Mouse (Mus musculus): ENCODE results near the gene Zfp943. TPM values are rescaled to one million over a fixed set of nuclear protein-coding genes. Genes with fewer than 3 reads are reported as not detected.

Zfp943 gene
- 10.5 TPM for polyA plus RNA-seq (2017; shearing (Covaris generic))

GRCm38 (mm10) chr17:21962107-21962907, at the start of gene Zfp943, which contains the start of gene Zfp942:
Gene Zfp943, plus strand, starts transcription at chr17:21962552.
Gene Zfp942, minus strand, starts transcription at chr17:21962464.

Other genes with a start within 250 kb of the Zfp943 start
- 0.40 TPM for gene Zfp229, start 231.8 kb upstream of the Zfp943 start, polyA plus RNA-seq (2017; shearing (Covaris generic))
- 0.32 TPM for gene Zfp820, start 116.8 kb upstream of the Zfp943 start, polyA plus RNA-seq (2017; shearing (Covaris generic))
- gene Zfp995, start 52.6 kb upstream of the Zfp943 start, polyA plus RNA-seq (2017; shearing (Covaris generic)), result 8.0 TPM
- gene Zfp942, start 88 bp upstream of the Zfp943 start, polyA plus RNA-seq (2017; shearing (Covaris generic)), result 24.4 TPM
- gene Zfp947, start 203.6 kb downstream of the Zfp943 start, polyA plus RNA-seq (2017; shearing (Covaris generic)), result 0.22 TPM